Mouse (Mus musculus) cerebellum, adult 11-12 months (tissue): ENCODE data around the gene Chst11.
"Not testable (repeated sequence)": the region's sequence is repeated elsewhere in the genome, so short reads cannot be mapped to it uniquely, and the experiment has no call there.

Source experiments
- DNase-seq: peaks from one replicate; pipeline ENCODE4 v3.0.0; 2022

Chst11 gene

DNA sequence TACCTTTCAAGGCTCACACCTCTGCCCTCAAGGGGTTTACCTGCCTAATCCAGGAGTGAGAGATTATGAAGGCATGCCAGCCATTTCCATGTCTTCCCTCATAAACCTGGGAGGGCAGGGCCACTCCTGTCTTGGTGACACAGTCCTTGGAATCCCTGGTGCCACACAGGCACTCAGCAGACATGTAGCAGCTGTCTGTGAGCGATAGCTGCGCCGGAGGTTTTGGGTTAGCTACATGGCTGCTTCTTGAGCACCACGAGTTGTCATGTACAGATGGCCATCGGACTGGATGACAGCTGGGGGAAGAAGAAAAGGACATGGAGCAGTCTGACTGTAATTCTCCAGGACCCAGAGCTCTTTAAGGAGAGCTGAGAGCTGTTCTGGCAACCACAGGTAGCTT lies 129.3 kb downstream of the Chst11 start:
- DNase-seq: no peak

DNA sequence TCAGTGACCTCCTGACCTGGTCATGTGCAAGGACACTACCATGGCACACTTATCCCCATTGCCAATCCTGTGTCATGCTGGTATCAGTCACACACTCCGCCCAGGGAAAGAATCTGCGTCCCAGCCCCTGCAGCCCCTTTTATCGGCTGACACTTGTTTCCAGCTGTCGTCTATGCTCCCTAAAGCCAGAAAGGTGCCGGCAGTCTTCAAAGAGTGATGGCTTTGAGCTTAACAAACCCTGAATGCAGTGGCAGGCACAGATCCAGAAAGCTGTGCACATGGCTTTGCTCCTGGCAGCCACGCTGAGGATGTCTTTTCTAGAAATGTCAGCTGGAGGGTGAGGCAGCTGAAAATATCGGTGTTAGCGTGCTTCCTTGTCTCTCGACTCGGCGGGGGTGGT lies 131.6 kb downstream of the Chst11 start:
- DNase-seq: no peak

GRCm38 (mm10) chr10:83117851-83118250 lies 132.6 kb downstream of the Chst11 start:
- no peak for DNase-seq

DNA sequence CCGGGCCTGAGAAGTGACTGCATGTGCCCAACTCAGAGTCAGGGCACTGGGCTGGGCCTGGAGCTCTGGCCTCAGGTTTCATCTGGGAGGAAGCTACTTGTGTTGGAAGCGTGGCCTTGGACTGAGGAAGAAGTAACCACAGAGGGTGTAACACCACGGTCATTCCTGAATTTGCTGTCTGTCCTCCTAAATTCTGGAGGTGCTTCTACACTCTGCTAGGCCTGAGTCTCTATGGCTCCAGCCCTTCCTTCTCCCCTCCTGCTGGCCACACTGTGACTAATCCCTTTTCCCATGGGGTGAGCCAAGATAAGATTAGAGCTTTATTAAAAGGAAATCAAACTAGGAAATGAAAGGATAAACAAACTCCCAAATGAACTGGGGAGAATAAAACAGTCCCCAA lies 133.3 kb downstream of the Chst11 start:
- DNase-seq: no peak

DNA sequence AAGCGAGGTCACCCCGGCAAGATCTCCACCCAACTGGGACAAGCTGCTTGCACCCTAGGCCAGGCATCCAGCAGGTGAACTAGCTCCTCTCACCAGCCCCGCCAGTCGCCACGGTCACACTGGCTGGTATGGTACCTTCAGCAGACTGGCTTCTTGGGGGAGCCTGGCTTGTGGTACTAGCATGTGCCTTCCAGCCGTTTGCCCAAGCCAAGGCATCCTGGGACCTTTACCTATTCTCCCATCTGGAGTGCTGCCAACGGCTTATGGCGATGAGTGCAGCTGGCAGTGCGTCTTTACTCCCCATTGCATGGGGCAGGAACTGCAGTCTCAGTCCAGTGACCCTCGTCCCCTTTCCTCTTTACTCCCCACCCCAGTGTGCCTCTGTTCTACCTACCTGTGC lies 133.7 kb downstream of the Chst11 start:
- no peak for DNase-seq

DNA sequence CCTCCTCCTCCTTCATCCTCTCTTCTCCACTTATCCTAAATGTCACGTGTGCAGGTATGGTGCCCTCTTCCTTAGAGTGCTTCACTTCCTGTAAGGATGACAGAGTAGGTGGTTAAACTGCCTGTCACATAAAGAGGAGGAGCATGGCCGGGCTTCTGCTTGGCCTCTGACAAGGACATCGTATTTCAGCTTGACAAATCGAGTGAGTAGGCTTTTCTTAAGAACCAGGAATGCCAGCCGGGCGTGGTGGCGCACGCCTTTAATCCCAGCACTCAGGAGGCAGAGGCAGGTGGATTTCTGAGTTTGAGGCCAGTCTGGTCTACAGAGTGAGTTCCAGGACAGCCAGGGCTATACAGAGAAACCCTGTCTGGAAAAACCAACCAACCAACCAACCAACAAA lies 134.2 kb downstream of the Chst11 start:
- not testable (repeated sequence) for DNase-seq

GRCm38 (mm10) chr10:83119909-83120308 lies 134.6 kb downstream of the Chst11 start:
- no peak for DNase-seq

DNA sequence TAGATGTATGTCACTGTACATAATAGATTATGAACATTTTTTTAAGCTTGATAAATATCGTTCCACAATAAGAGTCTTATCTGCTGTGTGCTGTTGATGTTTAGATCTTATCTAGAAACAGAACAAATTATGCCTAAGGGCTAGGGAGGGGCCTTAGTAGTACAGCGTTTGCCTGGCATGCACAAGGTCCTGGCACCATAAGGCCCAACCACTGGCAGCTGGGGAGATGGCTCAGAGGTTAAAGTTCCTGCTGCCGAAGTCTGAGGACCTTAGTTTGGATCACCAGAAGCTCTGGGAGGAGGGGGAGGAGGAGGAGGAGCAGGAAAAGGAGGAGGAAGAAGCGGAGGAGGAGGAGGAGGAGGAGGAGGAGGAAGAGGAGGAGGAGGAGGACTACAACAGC lies 135.6 kb downstream of the Chst11 start:
- DNase-seq: no peak

- DNase-seq: no peak
These were observed 139.3 kb downstream of the Chst11 start for GRCm38 (mm10) chr10:83124560-83124959.

GRCm38 (mm10) chr10:83126447-83126846 lies 141.1 kb downstream of the Chst11 start:
- DNase-seq: peak; percentile 82

DNA sequence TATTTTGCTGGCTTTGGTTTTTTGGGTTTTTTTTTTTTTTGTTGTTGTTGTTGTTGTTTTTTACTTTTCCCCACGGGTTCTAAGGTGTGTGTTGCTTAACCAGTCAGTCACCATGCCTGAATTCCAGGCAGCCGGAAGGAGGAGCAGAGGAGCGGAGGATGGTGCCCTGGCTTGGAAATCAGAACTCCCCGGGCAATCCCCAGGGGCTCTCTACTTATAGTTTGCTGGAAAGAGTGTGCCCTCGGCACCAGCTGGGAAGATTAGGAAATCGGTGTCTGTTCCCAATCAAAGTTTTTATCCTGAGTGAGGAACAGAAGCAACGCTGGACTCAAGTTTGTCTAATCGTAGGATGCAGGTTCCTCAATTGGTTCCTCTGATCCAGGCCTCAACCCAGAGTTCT lies 143.1 kb downstream of the Chst11 start:
- no peak for DNase-seq

DNA sequence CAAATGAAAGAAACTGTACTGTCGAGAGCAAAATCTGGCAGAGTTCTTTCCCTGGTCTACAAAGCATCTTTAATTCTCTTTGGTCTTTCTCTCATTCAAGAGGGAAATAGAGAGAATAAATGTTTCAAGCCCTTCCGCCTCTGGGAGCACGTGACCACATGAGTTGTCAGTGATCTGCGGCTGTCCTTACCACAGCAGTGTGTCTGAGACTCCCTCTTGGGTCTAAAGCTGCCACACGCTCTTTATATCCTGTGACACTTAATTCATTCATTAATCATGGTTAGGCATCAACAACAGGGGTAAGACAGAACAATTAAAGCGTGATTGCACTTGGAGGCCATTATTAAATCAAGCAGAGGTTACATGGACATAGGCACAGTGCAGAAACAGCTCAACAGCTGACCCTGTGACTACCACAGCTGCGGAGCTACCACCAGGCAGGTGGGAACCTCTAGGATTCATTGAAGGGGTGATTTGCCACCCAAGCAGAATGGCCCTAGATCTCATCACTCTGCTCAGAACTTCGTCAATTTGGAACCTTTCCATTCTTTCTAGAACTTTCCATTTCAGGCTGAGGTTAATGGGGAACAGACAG lies 144.4 kb downstream of the Chst11 start:
- no peak for DNase-seq

DNA sequence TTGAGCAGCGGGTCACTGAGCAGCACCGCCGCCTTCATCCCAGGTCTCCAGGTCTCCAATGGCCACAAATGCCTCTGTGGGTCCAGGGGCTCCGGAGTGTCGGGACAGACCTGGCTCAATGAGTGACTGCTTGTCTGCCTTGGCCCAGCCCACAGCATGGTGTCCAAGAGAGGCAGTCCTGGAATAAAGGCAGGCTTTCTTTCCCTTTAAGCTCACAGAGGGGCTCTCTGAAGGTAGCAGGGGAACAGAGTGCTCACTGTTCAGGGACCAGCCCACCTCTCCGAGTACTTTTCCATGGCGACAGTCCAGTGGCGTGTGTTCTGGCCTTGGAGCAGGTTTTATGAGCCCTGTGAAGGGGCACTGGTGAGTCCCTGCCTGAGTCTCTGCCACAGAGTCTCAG lies 145.3 kb downstream of the Chst11 start:
- DNase-seq: no peak

- no peak for DNase-seq
These were observed 146.6 kb downstream of the Chst11 start for GRCm38 (mm10) chr10:83131884-83132283.

GRCm38 (mm10) chr10:83133866-83134570 lies 148.7 kb downstream of the Chst11 start:
- DNase-seq: no peak

DNA sequence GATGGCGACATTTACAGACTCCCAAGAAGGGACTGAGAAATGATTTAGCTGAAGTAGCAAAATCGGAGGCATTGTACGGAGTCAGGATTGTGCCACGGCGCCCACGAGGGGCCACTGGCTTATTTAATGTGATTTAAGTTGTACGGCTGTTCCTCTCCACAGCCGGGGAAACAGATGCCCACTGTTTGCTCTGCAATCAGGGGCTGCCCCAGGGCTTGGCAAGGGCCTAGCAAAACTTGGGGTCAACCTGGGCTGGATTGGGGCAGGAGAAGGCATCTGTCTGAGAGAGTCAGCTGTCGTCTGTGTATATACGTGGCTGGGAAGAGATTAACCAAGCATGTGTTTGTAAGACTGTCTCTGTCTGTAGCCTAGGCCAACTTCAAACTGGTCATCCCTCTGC lies 149.6 kb downstream of the Chst11 start:
- DNase-seq: no peak

GRCm38 (mm10) chr10:83135963-83136362 lies 150.7 kb downstream of the Chst11 start:
- DNase-seq: peak; percentile 39

DNA sequence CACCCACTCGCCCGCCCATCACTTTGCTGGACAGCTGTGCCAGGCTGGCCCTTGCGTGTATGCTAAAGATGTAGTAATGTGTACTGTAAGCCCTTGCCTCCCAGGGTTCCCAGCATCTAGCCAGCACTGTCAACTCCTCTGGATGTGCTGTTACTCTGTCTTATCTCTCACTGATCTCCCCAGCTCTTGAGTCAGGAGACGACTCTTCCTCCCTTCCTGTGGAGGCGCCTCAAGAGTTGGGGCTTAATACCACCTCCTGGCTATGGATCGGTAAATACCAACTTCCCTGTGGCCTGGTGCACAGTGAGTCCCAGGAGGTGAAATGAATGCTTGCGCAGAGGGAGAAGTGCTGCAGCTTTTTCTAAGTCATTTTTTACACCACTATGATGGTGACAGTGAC lies 151.8 kb downstream of the Chst11 start:
- no peak for DNase-seq

GRCm38 (mm10) chr10:83139276-83139675 lies 154.0 kb downstream of the Chst11 start:
- DNase-seq: no peak

DNA sequence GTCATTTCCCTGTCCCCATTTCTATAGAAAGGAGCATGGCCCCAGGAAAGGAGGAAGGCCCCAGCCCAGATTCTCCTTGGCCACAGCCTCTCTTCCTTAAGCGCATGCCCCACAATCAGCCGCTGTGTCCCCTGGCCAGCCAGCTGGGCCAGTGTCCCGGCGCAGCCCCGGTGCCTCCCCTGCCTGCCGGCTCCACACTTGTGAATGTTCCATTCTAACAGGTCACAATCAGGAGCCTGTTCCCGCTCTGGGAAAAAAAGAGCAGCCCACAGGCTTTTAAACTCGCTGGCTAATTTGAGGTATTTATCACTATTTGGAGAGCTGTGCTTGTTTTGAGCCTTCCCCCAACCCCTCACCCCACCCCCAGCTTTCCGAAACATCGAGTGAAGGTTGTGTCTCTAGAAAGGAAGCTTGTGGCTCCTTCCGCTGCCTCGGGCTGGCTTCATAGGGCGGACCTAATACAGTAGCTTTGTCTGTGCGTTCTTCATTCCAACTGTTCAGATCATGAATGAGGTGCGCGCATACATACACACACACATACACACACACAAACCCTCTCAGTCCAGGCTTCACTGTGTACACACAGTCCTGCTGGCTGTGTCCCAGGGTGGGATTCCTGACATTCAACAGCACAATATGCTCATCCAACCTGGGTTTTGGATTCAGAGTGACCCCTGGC lies 155.1 kb downstream of the Chst11 start:
- no peak for DNase-seq

DNA sequence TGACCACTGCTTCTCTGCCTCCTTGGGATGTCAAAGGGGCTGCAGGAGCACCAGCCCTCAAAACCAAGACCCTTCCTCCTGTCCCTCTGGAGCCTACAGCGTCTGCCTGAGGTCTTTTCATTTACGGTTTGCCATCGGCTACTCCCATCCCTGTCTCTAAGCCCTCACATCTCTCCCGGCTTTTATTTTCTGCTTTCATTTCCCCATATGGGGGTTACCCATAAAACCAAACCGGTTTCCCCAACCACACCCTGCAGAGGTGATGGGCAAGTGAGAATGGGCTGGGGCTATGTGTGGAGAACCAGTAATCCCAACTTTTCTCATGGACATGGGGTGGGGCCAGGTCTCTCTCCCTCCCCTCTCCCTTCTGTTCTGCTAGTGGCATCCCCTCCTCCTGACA lies 156.1 kb downstream of the Chst11 start:
- DNase-seq: no peak

DNA sequence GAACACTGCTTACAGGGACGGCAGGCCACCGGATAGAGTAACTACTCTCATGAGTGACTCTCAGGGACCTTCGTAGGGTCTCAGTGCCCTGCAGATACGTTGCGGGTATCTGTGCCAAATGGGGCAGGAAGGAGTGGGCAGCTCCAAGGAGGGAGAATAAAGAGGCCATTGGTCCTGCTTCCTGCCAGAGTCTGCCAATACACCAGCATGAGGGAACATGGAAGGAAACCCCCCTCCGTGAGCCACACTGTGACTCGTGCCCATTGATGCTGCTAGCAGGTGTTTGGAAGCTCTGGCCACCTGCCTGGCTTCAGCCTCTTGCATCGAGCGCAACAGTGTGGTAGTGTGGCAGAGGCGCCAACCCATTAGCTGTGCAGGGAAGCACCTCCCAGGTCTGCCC lies 157.8 kb downstream of the Chst11 start:
- peak; percentile 77 for DNase-seq

GRCm38 (mm10) chr10:83145836-83146235 lies 160.5 kb downstream of the Chst11 start:
- DNase-seq: no peak
